Mouse (Mus musculus) gastrocnemius, postnatal 4 days (tissue): Measurements from ENCODE around the gene Npm1. TPM values are rescaled to one million over a fixed set of nuclear protein-coding genes. Genes with fewer than 3 reads are reported as not detected.
A peak's percentile ranks its signal among the peaks of the same experiment; 100 is the strongest.

ENCODE experiments used
- DNase-seq, 2 experiments: peaks; one replicate each; pipeline ENCODE4 v3.0.0; 2021 to 2022; ENCODE audit warnings: low spot score in 2 of 2, mixed read lengths in 2 of 2
- total RNA-seq, 2 experiments: library from RNA; stranded (reverse); gene quantifications; 2 replicates each; pipeline ENCODE4 v1.2.3; 2021

The Npm1 gene
- total RNA-seq, 2 experiments from 2014 or later: 331 to 334 TPM

DNA sequence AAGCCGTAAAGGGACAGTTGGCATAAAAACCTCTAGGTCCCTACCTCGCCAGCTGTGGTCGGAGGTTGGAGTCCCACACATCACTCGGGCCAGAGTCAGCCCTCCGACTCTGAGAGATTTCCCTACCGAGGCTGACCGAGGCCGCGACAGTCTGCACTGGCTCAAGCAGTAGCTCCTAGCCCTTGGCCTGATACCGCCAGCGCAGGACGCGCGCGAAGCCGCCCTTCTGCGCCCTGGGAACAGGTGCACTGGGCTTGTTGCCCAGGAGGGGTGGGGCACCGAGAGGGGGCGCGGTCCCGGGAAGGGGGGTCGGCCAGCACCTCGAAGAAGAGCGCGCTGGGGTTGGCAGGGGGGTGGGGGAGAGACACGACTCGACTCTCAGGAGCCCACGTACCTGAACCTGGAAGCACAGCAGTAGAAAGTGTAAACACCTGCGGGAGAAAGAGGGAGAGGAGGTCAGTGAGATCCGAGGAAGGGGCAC is 16.3 kb downstream of the Npm1 start:
- peak in 1 of 2 experiments; percentile 52 for DNase-seq

DNA sequence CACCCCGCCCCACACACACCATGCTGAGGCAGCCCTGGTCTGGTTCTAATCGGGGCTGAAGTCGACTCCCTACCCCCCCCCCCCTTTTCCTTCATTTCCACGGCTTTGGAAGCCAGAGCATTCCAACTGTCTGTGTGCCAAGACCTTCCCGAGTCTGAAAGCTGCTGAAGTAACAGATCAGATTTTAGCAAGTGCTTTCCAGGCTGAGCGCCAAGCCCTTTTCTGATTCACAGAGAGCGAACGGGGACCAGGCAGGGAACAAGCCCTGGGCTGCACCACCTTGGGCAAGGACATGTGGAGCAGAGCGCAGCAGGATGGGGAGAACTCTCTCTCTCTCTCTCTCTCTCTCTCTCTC is 16.9 kb downstream of the Npm1 start:
- peak; percentile 75 to 91 for DNase-seq

DNA sequence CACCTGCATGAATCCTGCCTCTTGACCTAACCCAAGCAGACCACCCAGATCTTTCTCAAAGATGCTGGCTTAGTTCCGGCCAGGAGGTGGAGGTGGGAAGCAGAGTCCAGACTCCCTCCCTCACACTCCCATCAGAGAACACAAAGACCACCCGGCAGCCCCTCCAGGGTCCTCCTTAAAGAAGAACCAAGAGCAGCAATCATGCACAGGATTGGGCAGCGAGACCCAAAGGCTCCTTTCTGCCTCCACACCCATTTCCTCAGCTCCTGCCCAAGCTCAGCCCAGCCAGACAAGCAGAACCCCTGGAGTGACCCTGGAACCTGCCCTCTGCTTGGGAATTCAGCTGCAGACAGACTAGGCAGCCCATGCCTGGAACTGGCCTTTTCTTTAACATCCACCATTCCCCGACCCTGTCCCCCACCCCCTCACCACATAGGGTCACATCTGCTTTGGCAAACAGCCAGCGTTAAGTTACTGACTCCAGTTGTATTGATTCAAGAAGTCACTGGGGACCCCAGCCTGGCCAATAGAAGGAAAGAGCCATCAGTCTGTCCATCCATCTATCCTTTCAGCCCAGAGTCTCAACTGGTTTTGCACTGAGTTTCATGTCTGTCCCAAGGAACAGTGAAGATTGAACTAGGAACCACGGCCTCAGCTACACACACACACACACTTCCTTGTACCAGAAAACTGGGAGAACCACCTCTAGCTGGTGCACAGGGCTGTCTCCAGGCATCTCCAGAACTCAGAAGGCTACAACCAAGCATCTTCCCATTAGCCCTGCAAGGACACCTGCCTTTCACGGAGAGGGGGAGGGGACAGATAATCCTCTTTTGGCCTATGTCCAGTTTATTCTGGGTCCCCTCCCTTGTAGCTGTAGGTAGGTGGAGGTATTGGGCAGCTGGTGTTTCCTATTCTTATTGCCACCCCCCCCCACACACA is 17.5 kb downstream of the Npm1 start:
- DNase-seq: no peak

DNA sequence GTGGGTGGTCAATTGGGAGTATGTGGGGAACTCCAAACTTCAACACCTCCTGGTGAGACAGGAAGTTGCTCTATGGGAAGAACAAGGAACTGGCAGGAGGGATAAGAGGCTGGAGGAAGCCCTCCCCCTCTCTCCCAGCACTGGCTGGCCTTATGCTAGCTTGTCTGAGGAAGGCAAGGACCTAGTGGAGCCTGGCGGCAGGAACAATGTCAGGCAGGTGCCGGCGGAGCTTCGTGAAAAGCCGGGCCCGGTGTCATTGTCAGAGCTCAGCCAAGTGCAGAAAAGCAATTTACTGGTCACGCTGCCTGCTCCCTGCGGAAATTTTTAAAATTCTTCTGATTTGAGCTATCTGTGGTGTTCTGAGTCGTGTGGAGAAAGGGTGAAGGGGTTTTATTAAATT is 19.1 kb downstream of the Npm1 start:
- peak in 1 of 2 experiments; percentile 11 for DNase-seq

DNA sequence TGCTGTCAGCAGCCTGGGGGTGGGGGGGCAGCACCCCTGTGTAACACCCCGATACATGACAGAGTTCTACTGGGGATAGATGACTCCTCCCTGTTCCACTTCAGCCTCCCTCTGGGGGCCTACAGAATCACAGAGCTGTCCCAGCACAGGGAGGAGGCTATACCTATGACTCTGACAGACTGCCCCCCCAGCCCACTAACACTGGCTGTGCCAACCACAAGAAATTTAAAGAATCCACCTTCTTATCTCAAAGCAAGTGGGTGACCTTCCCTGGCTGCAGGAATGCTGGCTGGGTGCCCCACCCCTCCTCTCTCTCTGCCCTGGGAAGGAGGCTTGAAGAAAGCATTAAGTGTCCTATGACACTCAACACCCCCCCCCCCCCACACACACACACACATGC is 20.2 kb downstream of the Npm1 start:
- DNase-seq: no peak

DNA sequence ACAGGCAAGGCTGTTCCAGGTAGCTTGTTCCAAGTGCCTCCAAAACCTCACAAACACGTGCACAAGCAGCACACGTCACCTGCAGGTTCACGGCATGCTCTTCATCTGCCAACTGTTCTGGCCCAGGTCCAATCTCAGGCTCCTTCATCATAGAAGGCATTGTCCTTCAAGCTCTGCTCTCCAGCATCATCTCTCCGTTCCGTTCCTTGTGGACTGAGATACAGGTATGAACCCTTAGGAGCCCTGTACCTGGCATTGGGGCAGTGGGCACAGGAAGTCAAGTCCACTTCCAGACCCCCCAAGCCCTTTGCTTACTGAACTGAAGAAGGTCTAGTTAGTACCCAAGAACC is 22.9 kb downstream of the Npm1 start:
- DNase-seq: peak in 1 of 2 experiments; percentile 4

DNA sequence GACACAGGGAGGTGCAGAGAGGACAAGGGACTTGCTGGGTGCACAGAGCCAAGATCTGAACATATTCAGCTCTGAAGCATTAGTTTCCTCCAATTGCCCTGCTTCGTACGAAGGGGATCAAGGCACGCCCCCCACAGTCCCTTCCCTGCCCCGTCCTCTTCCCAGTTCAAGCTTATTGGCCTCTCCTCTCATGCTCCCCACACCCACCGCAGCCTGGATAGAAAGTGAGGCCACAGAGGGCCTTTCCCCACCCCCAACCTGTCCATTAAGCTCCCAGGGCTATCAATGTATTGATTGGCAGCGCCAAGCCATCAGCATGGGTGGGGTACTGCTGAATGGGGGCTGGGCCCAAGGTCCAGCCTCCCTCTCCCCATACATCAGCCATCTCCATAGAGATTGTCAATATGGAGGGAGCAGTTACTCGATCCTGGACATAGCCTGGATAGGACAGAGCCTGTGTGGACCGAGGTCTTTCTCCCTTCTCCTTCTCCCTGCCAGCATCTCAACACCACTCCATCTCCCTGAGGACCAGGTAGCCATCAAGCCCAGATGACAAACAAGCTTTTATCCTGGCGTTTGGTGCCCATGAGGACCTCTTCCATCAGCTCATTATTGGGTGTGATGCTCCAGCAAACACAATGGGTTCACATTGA is 23.4 kb downstream of the Npm1 start:
- peak in 1 of 2 experiments; percentile 4 for DNase-seq

DNA sequence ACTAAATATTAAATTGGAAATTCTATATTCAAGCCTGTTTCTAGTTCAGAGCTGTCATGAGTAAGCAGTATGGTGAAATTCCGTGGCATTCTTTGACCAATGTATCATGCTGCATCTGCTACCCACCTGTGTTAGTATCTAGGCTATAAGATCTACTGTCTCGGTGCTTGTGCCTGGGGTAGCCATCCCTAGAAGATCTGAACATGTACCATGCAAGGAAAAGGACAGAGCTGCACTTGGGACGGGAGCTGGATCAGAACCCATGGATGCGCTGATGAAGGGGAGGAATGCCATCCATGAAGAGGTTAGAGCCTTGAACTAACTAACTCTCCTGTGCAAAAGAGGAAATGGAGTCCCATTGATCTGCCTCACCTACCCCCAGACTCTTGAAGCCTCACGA is 24.3 kb downstream of the Npm1 start:
- no peak for DNase-seq

- no peak for DNase-seq
These were observed 28.5 kb downstream of the Npm1 start for GRCm38 (mm10) chr11:33134391-33134986.

DNA sequence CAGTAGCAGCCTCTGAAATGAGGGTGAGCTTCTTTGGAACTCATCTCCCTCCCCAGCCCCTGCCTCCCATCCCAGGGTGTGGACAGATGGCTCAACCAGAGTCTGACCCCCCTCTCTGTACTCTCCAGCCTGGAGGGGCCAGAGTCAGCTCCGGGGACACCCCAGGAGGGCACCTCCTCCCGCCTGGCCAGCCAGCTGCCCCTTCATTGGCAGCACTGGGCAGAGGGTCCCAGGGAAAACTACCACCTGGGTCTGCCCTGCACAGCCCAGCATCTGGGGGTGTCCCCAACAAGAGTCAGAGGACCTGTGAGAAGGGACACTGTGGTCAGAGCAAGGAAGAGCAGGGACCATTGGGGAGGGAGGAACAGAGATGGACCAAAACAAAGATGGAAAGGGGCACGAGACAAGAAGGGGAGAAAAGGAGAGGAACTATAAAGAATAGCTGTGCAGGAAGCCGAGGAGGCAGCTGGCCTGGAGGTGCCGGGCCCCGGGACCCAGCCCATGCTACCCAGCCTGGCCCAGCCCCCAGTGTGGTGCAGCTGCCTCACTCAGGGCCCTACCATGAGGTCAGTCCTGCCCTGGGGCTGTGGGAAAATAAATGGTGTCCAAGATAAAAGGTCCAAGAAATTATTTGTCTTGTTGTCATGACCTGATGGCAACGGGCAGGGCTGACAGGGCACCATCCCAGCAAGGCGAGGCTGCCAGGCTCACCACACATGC is 30.2 kb downstream of the Npm1 start:
- DNase-seq: no peak

DNA sequence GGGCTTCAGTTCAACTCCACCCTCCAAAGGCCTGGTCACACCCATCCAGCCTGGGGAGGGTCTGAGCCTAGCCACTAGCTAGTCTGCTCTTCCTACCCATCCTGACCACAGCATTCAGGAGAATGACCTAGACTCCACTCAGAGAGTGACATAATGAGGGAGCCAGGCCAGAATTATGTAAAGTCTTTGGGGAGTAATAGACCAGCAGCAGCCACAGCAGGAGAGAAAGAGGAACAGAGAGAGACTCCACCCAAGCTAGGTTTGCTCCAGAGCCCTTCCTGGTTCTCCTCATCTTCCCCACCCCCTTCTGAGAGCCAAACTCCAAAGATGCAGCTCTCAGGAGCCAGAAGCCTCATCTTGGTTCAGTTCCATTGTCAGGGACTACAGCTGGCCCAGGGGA is 35.9 kb downstream of the Npm1 start:
- peak in 1 of 2 experiments; percentile 36 for DNase-seq

DNA sequence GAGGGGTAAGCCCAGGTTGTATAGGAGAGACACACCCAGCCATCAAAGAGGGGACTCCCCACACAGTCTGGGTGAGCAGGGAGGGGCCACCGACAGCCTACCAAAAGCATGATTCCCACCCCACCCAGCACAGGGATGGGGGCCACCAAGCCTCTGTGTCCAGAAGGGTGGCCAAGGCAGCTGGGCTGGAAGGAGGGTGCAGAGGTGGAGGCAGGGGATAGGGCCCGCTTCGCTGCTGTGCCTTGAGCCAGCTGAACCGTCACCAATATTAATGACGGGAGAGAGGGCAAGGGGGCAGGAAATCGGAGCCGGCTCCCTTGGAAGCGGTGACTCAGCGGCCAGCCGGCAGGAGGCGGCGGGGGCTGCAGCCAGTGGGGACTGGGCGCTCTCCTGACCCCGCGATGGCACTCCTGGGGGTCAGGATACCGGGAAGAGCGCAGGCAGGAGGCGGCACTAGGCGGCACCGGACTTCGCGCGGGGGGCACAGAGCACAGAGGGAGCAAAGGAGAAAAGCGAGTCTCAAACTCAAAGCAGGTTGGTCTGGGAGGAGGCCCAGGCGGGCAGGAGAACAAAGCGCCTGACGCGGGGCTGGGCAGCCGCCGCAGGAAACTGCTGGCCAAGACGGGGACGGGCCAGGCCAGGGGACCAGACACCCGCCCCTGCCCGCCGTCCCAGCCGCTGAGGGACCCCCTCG is 40.3 kb downstream of the Npm1 start:
- peak in 1 of 2 experiments; percentile 23 for DNase-seq

- peak in 1 of 2 experiments; percentile 56 for DNase-seq
These were observed 43.5 kb downstream of the Npm1 start for GRCm38 (mm10) chr11:33119556-33119955.

- no peak for DNase-seq
These were observed 43.9 kb downstream of the Npm1 start for GRCm38 (mm10) chr11:33119116-33119515.

DNA sequence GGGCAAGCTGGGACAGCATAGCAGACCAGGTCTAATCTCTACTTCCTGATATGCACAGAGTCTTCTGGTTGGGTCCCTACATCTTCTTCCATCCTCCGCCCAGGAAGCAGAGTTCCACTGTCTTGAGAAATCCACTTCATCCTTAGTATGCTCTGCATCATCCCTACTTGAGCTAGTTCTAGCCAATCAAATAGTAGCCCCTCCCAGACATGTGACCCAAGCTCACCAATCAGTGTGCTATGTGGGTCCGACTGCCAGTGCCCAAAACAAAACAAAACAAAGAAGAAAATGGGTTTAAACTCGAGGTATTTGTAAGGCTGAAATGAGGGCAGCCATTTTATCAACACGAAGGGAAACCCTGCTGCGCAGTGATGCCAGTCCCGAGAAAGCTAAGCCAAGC is 44.5 kb downstream of the Npm1 start:
- no peak for DNase-seq

- DNase-seq: no peak
These were observed 47.2 kb downstream of the Npm1 start for GRCm38 (mm10) chr11:33115796-33116195.

DNA sequence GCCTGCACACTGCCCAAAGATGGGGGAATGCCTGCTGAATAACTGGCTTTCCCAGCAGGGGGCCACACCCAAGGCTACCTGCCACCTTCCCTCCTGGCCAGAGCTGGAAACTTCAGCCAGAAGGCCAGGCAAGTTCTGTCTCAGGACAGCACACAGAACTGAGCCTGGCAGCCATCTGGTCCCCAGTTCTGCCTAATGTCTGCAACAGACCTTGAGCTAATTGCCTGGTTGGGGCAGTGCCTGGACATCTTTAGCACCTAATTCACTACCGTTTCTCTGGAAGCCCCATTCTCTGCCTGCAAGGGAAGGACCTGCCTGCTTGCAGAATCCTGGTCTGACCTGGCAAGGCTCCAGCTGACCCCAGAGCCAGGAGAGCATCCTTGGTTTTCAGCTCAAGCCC is 50.6 kb downstream of the Npm1 start:
- DNase-seq: peak in 1 of 2 experiments; percentile 44

DNA sequence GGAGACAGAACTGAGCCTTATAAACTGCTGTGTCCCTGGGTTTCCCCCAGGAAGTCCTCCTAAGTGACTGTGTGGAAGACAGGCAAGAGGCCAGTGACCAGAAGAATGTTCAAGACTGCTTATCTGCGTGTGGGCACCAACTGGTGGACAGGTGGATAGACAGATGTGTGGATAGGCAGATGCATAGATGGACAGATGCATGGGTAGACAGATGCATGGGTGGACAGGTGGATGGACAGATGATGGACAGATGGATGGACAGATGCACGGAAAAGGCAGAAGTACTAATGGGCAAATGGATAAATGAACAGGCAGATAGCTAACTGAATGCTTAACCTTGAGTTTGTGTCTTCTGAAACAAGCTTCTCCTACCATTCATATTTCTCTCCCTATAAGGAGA is 52.9 kb downstream of the Npm1 start:
- no peak for DNase-seq

GRCm38 (mm10) chr11:33107540-33107939 is 55.5 kb downstream of the Npm1 start:
- no peak for DNase-seq

- DNase-seq: no peak
These were observed 58.1 kb downstream of the Npm1 start for GRCm38 (mm10) chr11:33104911-33105316.
